Comparison of ENCODE assay signal across 9 mouse cellular contexts in the genomic region with DNA sequence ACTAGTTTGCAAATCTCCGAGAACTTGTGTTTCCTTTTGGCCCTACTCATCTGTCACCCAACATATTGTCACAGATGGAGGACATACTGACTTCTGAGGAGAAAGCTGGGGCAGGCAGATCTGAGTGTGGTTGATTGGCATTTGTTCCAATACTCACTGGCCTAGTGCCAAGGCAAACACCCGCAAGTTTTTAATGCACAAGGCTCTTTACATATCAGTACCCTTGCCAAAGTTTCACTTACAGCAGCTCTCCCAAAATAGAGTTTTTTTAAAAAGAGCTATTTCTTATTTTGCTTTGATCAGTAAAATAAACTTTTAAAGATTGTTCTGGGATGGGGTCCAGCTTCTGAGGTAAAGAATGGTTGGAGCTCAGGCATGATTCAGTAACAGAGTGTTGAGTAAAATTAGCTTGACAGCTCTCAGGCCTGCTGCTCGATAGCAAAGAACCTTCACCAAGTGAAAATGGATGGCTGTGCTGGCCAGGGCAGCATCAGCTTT.
A peak's percentile ranks its signal among the peaks of the same experiment; 100 is the strongest.
DNase-seq lines count a peak whose midpoint lies in the region; ATAC-seq lines count a peak whose summit lies in the region.
"Had no signal": no experiment of that assay in that cellular context is flagged by ENCODE, and none has a peak within 500 bp of the region (broad histone marks: within the 10 kb centered on the region; RNA-seq: fewer than 3 reads in every experiment).

No protein-coding gene starts in this region.

- no peaks in the 10 kb centered on the region for H3K27me3 ChIP-seq in midbrain, embryonic 15.5 days (replicated peaks)
- no peaks in the 10 kb centered on the region for H3K27me3 ChIP-seq in midbrain, embryonic 10.5 days (ENCODE audit: low read depth, poor library complexity, severe bottlenecking)
- H3K27me3 ChIP-seq in hindbrain, embryonic 16.5 days (replicated peaks; ENCODE audit: control insufficient read depth, insufficient read depth, low read length): no peaks in the 10 kb centered on the region

- H3K4me2 ChIP-seq in midbrain, embryonic 15.5 days: no peak overlapping the region
- H3K4me2 ChIP-seq in hindbrain, embryonic 16.5 days (ENCODE audit: low read length): no peak overlapping the region

- H3K27ac ChIP-seq in midbrain, embryonic 15.5 days: 0 out of 2 replicates have a peak overlapping the region, but pooled peaks have one; percentile 9
- H3K27ac ChIP-seq in midbrain, embryonic 10.5 days (replicated peaks): no peak overlapping the region
- peak overlapping the region; percentile 30; the same call in 1 of the 2 replicates for H3K27ac ChIP-seq in hindbrain, embryonic 16.5 days (ENCODE audit: low read depth, low read length)
- H3K27ac ChIP-seq: liver, embryonic 14.5 days had no signal

- H3K4me1 ChIP-seq in midbrain, embryonic 15.5 days: peaks cover 41% of the 10 kb centered on the region
- peaks cover 6% of the 10 kb centered on the region for H3K4me1 ChIP-seq in midbrain, embryonic 10.5 days
- peaks cover 18% of the 10 kb centered on the region for H3K4me1 ChIP-seq in hindbrain, embryonic 16.5 days (ENCODE audit: control insufficient read depth, insufficient read depth, low read depth, low read length)

- ATAC-seq in midbrain, embryonic 15.5 days (replicated peaks): no peak
- no peak for ATAC-seq in hindbrain, embryonic 16.5 days

- H3K9ac ChIP-seq in midbrain, embryonic 15.5 days: no peak overlapping the region
- no peak overlapping the region for H3K9ac ChIP-seq in hindbrain, embryonic 16.5 days (ENCODE audit: low read depth, low read length)
- H3K9ac ChIP-seq: liver, embryonic 14.5 days had no signal

- WGBS in midbrain, embryonic 15.5 days: 45% methylated on average over 3 of the region's 3 CpGs
- 84% methylated on average over 3 of the region's 3 CpGs for WGBS in midbrain, embryonic 10.5 days
- WGBS in hindbrain, embryonic 16.5 days: 34% methylated on average over 3 of the region's 3 CpGs

- H3K9me3 ChIP-seq in midbrain, embryonic 15.5 days: no peaks in the 10 kb centered on the region; the same call in 1 of the 2 replicates
- H3K9me3 ChIP-seq in midbrain, embryonic 10.5 days (replicated peaks): no peaks in the 10 kb centered on the region
- H3K9me3 ChIP-seq in hindbrain, embryonic 16.5 days (ENCODE audit: control insufficient read depth, low read length): no peaks in the 10 kb centered on the region

- peak; percentile 57 to 85 for DNase-seq in adrenal gland, adult (ENCODE audit: inconsistent age in 2 of 2, low spot score in 1 of 2)
- DNase-seq in adrenal gland, postnatal 4 days (ENCODE audit: low spot score in 2 of 2): no peak
- no peak for DNase-seq in midbrain, embryonic 10.5 days (ENCODE audit: low spot score)
- DNase-seq in lung, postnatal 10 days: peak; percentile 61
- DNase-seq in gastrocnemius, postnatal 25 days: no peak
- DNase-seq in urinary bladder, postnatal 36 days (ENCODE audit: low spot score in 2 of 2): no peak

- no peak overlapping the region for H3K4me3 ChIP-seq in midbrain, embryonic 15.5 days
- no peak overlapping the region for H3K4me3 ChIP-seq in midbrain, embryonic 10.5 days
- H3K4me3 ChIP-seq in hindbrain, embryonic 16.5 days (ENCODE audit: low read length): no peak overlapping the region

- no peaks in the 10 kb centered on the region for H3K36me3 ChIP-seq in midbrain, embryonic 15.5 days (replicated peaks)
- H3K36me3 ChIP-seq in midbrain, embryonic 10.5 days: 0 out of 2 replicates have a peak, but pooled peaks cover 3% of the 10 kb centered on the region
- no peaks in the 10 kb centered on the region for H3K36me3 ChIP-seq in hindbrain, embryonic 16.5 days (ENCODE audit: control insufficient read depth, insufficient read depth, low read length)

Comparison
In these comparisons a context has a peak if more than half of its experiments do, and no peak if none do; other contexts are left out.
1. DNase-seq: peak in adrenal gland, adult (2 of 2) and lung, postnatal 10 days (single experiment); none in adrenal gland, postnatal 4 days (0 of 2), midbrain, embryonic 10.5 days (single experiment), gastrocnemius, postnatal 25 days (single experiment) and urinary bladder, postnatal 36 days (0 of 2).